Mouse (Mus musculus): ENCODE measurements around the gene Rpl3.

Rpl3 gene

DNA sequence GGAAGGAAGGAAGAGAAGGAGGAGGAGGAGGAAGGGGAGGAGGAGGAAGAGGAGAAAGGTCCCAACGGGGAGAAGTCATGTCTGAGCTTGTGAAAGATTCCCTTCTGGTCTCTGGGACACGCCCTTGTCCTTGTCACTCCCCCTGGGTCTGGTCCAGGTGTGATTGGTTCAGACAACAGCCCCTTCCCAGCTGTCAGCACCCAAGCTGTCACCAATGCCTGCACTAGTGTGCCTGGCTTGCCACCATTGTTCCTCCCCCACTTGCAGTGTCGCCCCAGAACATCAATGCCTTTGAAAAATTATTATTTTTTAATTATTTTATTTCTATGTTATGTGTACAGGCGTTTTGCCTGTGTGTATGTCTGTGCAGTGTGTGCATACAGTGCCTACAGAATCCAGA, 22.5 kb downstream of the Rpl3 start:
- no peak for DNase-seq (ENCODE audit: low read depth, low spot score)

DNA sequence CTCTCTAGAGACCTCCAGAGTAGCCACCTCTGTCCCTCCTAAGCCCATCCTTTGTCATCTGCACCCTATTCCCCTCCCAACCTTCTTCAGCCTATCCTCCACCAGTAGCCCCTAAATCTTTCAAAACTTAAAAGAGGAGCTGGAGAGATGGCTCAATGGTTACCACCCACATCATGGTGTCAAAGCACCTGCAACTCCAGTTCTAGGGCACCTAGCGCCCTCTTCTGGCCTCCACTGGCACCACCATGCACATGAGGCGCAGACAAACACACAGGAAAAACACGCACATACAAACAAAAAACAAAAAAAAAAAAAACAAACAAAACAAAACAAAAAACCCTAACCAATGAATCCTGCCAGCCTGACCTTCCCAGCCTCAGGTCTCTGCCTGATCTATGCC, 25.1 kb downstream of the Rpl3 start:
- DNase-seq (ENCODE audit: low read depth, low spot score), result peak; percentile 62

- DNase-seq (ENCODE audit: low read depth, low spot score), result peak; percentile 61
Observed at GRCm38 (mm10) chr15:80065414-80065813, 26.3 kb downstream of the Rpl3 start.

DNA sequence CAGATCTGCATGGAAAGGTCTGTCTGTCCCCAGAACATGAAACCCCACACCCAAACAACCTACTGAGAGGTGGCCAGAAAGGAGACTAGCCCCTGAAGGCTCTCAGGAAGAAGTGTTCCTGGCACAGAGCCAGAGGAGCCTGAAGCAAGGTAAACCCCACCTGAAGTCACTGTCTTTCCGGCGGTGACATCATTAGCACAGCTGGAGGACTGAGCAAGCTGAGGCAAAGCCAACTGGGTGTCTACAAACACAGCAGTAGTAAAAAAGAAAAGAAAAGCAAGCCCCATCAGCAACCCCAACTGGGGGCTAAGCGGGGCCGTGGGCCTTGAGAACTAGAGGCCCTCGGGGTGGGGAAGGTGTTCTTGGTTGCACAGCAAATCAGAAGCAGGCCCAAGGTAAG, 26.7 kb downstream of the Rpl3 start:
- DNase-seq (ENCODE audit: low read depth, low spot score), result no peak

DNA sequence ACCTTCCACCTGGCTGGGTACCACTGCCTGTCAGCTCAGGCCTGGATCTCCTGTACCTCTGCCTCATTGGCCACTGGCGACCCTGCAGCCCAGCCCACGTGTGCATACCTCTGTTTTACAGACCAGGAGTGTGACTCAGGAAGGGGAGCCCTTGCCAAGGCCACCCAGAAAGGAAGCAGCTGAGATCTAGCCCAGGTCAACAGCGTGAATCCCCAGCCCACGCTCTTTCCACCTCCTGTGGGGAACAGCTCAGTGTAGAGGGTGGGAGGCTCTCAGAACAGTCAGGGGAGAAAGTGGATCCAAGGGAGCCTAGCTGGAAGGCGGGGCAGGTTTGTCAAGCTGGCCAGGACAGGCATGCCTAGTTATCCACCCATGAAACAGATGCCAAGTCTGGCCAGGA, 28.8 kb downstream of the Rpl3 start:
- DNase-seq (ENCODE audit: low read depth, low spot score), result no peak

DNA sequence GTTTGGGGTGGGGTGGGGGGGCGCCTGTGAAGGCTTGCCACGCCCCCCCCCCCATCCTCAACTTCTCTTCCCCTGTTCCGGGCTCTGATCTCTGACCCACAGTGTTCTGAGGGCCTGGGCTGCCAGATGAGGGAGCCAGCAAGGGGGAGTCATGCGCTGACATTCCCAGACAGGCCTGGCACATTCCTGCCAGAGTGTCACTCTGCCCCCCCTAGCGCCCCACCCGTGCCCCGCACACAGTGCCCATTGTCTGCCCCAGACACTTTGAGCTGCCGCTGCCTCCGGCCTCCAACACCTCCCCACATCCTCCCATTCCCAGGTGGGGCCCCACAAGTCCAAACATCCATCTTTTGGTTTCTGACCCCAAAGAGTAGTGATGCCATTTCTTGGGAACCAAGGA, 29.3 kb downstream of the Rpl3 start:
- no peak for DNase-seq (ENCODE audit: low read depth, low spot score)

DNA sequence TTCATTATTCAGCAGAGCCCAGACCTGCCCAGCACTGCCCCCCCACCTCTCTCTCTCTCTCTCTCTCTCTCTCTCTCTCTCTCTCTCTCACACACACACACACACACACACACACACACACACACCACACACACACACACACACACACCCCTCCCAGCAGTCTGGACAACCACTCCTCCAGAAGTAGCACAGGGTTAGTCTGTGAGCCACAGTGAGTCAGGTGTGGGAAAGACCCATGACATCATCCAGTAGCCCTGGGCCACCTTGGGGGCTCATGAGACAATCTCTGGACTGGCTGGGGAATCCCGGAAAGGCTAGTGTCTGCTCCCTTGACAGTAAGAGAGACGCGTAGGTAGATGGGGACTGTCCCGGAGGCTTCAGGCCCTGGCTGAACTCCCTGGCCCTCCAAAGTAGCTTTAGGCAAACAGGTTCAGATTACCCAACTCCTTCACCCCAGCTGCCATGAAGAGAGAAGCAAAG, 30.6 kb downstream of the Rpl3 start:
- peak; percentile 64 for DNase-seq (ENCODE audit: low read depth, low spot score)

GRCm38 (mm10) chr15:80060356-80061070, 31.2 kb downstream of the Rpl3 start:
- DNase-seq (ENCODE audit: low read depth, low spot score), result no peak

- DNase-seq (ENCODE audit: low read depth, low spot score), result no peak
Observed at GRCm38 (mm10) chr15:80059606-80060005, 32.1 kb downstream of the Rpl3 start.

DNA sequence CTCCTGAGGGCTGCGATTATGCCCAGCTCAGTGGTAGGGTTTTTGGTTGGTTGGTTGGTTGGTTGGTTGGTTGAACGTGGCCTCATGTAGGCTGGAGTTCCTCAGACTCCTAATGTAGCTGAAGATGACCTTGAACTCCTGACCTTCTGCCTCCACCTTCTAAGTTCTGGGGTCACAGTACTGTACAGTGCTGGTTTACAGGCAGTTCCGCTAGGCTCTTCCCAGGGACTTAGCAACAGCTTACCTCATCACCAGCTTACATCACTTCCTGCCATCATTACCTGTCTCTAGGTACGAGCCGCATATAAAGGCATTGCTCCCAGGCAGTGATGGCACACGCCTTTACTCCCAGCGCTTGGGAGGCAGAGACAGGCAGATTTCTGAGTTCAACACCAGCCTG, 33.5 kb downstream of the Rpl3 start:
- no peak for DNase-seq (ENCODE audit: low read depth, low spot score)

- DNase-seq (ENCODE audit: low read depth, low spot score), result no peak
Observed at GRCm38 (mm10) chr15:80054034-80054710, 37.5 kb downstream of the Rpl3 start.

GRCm38 (mm10) chr15:80053381-80054033, 38.2 kb downstream of the Rpl3 start:
- no peak for DNase-seq (ENCODE audit: low read depth, low spot score)

GRCm38 (mm10) chr15:80051782-80052181, 39.9 kb downstream of the Rpl3 start:
- DNase-seq (ENCODE audit: low read depth, low spot score), result no peak

- DNase-seq (ENCODE audit: low read depth, low spot score), result no peak
Observed at GRCm38 (mm10) chr15:80051092-80051761, 40.4 kb downstream of the Rpl3 start.

GRCm38 (mm10) chr15:80050093-80050492, 41.6 kb downstream of the Rpl3 start:
- DNase-seq (ENCODE audit: low read depth, low spot score), result no peak

DNA sequence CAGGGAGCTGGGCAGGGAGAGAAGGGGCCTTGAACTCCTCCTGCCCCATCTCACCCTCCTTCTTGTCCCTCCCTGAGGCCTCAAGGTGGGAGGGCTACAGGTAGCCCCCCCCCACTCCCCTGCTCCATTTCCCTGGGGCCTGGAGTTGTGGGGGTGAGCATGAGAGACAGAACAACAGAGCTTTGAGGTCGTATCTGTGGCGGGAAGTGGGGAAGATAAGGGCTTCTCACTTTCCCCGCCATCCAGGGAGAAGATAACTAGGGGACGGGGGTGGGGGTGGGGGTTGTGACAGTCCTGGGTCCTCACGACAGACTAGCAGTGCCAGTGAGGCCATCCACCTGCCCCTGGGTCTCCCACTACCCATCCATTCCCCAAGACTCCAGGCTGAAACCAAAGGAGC, 43.7 kb downstream of the Rpl3 start:
- DNase-seq (ENCODE audit: low read depth, low spot score), result no peak

GRCm38 (mm10) chr15:80047242-80047641, 44.4 kb downstream of the Rpl3 start:
- DNase-seq (ENCODE audit: low read depth, low spot score), result no peak

- no peak for DNase-seq (ENCODE audit: low read depth, low spot score)
Observed at GRCm38 (mm10) chr15:80045749-80046148, 45.9 kb downstream of the Rpl3 start.

DNA sequence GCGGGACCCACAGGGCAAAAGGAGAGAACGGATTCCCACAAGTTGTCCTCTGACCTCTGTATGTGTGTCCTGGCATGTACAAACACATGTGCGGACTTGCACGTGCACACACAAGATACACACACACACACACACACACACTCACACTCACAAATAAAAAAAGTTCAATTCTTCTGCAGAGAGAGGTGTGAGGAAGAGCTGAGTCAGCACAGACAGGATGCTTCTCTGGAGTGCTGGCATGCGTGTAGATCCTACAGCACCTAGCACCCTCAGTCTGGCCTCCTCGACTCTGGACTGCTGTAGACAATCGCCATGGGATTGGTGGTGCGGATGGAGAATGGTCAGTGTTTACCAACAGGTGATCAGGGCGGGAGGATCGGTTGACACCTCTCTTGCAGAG, 47.4 kb downstream of the Rpl3 start:
- DNase-seq (ENCODE audit: low read depth, low spot score), result no peak

- no peak for DNase-seq (ENCODE audit: low read depth, low spot score)
Observed at GRCm38 (mm10) chr15:80042152-80042551, 49.5 kb downstream of the Rpl3 start.

DNA sequence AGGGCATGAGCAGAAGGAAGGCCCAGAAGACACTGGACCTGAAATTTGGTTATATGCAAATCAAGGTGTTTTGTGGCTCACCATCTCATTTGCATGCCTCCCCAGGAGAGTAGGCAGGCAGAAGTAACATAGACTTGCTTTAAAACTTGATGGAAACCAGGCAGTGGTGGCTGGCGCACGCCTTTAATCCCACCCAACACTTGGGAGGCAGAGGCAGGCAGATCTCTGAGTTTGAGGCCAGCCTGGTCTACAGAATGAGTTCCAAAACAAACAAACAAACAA, 53.6 kb downstream of the Rpl3 start:
- DNase-seq (ENCODE audit: low read depth, low spot score), result peak; percentile 51

Measured in A20 (cell line).